Mouse (Mus musculus) left cerebral cortex, postnatal 14 days (tissue): Measurements from ENCODE around the gene Mbl1. TPM values are rescaled to one million over a fixed set of nuclear protein-coding genes. Genes with fewer than 3 reads are reported as not detected.
A peak's percentile ranks its signal among the peaks of the same experiment; 100 is the strongest.

Experiments used
- DNase-seq, 2 experiments: peaks; one replicate each; pipeline ENCODE4 v3.0.0; 2021 to 2022; ENCODE audit warnings: low spot score in 2 of 2, mixed read lengths in 1 of 2
- intact Hi-C: fragments of 180-260 bp; cut with DNase I; formaldehyde crosslinking; loops from one replicate; pipeline ENCODE4 v1.15.1; 2025
- long read RNA-seq, 2 experiments: library from polyadenylated mRNA; stranded (forward); transcript quantifications; one replicate each; pipeline ENCODE4 v2.0.0; 2021
- total RNA-seq, 2 experiments: library from RNA; stranded (reverse); gene quantifications; 2 replicates each; pipeline ENCODE4 v1.2.3; 2021

Gene Mbl1
- not detected for total RNA-seq
- long read RNA-seq, experiment 1, result 0 reads
- long read RNA-seq, experiment 2, result 0 reads

DNA sequence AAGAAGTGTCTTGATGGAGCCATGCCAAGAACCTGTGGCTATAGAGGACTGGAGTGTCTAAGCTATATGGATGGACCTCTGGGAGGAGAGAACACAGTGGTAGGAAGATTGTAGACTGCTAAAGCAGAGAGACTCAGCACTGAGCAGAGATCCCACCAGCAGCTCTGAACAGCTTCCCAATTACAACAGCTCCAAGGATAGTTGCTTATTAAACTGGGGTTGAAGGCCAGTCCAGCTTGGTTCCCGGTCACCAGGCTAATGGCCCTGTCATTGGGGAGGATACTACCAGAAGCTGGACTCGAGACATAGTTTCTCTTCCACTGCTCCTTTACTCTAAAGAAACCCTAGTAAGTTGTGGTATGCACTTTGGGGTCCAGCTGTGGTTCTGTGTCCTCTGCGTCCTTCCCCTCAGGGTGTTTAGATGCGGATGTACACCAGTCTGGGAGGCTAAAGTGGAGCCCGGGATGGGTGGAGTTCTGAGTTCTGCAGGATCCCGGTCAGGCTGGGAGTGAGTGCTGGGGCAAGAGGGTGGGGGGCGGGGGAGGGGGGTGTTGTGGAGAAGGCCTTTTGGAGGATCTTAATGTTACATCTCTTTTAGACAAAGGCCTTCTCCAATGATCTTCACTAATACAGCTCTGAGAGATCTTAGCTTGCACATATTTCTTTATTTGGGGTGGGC lies at the start of gene Mbl1:
Gene Mbl1 (plus strand): TSS at position 239 of the 679 bp plus-strand sequence.
- DNase-seq, result no peak
- intact Hi-C loops, result no loop called here

DNA sequence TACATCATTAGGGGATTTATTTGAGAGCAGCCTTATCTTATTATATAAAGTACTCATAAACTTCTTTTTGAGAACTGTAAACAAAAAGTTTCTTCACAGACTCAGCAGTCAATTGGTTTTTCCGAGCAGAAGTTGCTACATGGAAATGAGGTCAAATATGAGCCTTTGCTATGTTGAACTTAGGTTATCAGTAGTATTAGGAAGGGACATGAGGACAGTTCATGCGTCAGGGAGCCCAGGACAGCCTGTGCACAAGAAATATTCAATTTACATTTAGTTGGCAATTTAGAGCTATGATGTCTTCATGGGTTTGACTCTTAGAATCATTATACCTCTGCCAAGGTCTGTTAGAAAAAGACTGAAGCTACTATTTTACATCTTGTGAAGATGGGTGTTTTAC lies 49.0 kb upstream of the Mbl1 start:
- intact Hi-C loops, result no loop called here
- DNase-seq, result no peak

DNA sequence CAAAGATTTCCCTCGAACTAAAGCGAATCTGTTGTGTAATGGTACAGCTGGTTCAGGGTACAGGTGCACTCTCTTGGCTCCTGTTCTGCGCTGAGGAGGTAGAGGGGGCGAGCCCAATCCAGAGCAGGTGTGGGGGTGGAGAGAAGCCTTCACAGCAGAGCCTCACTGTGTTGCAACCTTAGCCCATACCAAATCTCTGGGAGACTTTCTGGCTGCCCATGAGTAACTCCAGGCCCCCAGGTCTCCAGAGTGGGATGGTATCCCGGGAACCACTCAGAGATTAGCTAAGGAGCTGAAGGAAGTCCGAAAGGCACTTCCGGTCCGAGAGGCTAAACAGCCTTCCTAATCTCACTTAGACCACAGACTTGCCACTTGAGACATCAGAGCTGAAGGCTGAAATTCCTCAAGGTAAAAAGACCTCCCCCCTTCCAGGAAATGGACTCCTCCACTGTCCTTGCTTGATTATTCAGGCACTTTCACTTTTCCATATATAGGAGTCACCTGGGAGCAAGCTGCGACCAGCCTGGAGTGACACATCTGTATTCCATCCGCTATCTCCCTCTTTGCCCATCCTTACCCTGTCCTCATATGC lies 46.3 kb upstream of the Mbl1 start, which contains the start of gene Mat1a:
Gene Mat1a (plus strand): TSS at position 183 of the 592 bp plus-strand sequence.
- DNase-seq, result no peak
- intact Hi-C loops, result no loop called here

DNA sequence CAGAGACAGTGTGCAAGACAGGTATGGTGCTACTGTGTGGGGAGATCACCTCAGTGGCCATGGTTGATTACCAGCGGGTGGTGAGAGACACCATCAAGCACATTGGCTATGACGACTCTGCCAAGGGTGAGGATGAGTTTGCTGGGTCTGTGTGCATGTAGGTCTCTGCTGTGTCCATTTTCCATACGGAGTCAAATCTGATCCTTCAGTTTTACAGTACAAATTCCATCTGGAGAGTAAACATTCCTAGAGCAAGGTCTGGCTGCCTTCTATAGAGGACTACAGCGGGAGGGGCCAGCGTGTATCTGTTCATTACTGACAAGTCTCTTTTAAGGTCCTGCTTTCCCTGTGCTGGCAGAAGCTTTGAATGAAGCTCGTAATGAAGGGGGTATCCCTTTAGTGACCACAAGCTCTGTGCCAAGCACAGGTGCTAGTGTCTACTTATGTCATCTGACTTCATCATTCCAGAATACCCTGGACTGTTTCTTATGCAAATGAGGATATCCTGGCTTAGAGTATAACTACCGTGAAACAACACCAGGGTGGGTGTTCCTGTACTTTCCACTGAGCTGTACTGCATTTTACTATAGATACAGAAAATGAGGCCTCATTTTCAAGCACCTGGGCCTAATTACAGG lies 40.1 kb upstream of the Mbl1 start:
- intact Hi-C loops, result no loop called here
- DNase-seq, result no peak

DNA sequence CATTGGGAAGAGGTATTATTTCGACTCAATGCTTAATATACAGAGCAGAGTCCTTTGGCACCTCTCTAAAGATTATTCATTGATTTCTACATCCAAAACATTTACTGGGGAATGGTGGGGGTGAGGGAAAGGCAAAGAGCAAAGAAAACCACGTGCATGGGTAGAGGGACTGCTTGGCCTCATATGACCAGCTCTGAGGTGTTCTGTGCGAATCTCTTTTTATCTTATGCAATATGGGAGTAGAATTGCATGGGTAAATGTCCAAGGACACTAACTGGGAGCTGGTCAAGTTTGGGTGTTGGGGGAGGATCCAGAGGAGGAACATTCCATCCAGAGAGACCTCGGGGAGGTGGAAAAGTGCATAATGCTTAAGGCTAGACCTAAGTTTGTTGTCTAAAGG lies 38.3 kb upstream of the Mbl1 start:
- no peak for DNase-seq
- intact Hi-C loops, result no loop called here

DNA sequence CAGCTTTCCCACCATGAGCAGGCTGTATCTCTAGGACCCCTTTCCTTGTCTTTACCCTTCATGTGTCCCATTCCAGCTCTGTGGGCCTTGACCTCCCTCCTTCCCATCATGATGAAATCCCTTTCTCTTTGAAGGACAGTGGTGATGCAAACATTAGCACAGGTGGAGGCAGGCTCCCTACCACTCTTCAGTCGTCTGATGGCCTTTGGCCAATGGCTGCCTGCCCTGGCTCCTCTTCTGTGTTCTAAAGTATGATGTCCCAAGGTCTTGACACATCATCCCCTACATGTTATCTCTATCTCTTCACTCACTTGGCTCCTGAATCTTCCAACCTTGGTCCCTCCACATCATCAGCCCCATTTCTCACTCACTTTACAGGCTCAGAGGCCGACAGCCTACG lies 35.0 kb upstream of the Mbl1 start:
- DNase-seq, result no peak
- intact Hi-C loops, result no loop called here

DNA sequence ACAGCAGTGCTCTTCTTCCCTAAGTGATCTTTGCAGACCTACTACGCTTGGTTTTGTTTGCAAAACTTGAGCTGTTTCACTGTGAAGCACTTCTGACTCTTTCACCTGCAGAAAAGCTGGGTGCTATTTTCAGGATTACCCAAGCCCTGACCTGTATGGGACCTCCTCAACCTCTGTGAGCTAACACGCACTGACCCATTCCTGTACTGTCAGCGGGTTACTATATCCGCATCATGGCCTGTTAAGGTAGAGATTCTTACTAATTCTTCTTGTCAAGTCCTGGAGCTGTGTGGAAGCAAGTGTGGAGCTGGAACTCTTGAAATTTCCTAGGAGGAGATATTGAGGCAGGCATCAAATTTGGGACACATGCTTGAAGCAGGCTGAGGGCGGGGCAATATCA lies 26.6 kb upstream of the Mbl1 start:
- no peak for DNase-seq
- intact Hi-C loops, result no loop called here

DNA sequence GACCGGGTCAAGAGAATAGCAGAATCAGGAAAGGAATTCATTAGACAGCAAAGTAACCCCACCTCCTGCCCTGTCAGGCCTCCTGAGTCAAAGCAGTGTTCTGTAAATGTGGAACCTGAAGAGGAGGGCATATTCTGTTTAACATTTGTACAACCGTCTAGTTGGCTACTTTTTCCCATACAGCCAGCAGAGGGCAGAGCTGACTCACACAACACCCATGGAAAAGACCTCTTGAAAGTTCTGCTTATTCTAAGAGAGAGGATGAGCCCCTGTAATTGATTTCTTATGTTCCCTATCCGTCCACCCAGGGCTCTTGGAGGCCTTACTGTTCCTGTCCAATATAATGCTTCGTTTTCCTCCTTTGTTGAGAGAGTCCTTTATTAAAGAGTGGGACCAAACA lies 23.3 kb upstream of the Mbl1 start:
- DNase-seq, result peak; percentile 41 to 52
- intact Hi-C loops, result no loop called here

DNA sequence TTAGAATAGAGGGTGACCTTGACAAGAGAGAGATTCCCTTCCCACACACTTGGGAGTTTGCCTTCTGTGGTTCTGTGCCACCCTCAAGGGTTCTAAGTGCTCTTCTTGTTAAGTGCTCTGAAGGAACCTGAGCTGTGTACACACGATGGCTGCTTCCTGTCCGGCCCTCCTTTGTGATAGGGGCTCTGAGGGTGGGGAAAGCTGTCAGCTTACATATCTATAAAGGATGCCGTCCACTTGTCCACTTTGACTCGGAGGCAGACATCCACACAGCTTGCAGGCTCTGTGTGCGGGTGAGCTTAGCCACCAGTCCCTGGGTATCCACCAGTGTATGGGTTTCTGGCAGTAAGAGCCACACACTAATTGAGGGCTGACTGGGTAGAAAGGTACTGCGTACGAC lies 19.7 kb upstream of the Mbl1 start, which contains the start of gene Sftpa1:
Gene Sftpa1 (plus strand): TSS at position 243 of the 400 bp plus-strand sequence.
- intact Hi-C loops, result no loop called here
- no peak for DNase-seq

DNA sequence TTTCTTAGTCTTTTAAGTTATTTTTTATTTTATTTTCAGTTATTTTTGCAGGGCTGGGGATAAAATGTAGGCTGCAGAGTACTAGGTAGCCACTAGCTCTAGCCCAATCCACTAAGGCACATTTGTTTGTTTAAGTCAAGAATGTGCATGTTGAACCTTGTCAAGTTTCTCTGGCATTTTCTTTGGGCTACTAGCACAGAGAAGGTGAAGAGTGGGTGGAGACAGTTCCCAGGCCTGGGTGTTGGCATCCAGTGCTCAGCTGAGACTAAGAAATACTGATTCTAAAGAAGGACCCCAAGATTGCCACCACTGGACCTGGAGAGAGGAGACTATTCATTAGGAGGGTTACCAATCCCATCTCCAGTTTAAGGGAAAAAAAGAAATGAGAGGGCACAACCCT lies 14.3 kb upstream of the Mbl1 start:
- DNase-seq, result no peak
- intact Hi-C loops, result no loop called here

DNA sequence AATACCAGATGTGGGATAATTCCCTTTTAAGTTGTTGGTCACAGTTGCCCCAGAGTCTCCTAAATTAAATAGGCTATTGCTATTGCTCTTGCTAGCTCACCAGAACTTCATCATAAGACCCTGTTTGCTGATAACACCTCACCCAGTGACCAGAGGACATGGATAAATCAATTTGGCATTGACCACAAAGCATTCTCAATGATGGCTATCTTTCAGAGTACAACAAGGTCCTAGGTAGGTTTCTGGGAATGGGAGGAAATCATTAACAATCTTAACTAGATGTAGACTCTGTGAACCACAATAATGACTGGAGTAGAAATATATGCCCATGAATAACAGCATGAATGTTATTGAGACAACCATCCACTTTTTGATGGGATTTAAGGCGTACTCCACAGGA lies 10.6 kb upstream of the Mbl1 start:
- intact Hi-C loops, result no loop called here
- no peak for DNase-seq

DNA sequence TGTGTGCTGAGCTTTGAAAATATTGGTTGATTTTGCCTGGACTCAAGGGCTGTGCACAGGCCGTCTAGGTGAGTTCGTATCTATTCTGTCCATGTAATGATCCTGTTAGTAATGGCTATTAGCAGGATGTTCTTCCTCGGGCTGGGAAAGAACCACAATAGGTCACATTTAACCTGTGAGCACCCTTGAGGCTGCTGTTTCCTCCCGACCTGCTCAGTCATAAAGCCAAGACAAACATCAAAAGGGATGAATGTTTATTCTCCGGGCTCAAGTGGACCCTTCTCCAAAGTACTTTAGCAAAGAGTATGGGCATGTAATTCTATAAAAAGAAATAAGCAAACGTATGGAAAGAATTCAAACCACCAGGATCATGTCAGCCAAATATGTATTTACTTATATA lies 5.2 kb upstream of the Mbl1 start:
- intact Hi-C loops, result no loop called here
- DNase-seq, result no peak

DNA sequence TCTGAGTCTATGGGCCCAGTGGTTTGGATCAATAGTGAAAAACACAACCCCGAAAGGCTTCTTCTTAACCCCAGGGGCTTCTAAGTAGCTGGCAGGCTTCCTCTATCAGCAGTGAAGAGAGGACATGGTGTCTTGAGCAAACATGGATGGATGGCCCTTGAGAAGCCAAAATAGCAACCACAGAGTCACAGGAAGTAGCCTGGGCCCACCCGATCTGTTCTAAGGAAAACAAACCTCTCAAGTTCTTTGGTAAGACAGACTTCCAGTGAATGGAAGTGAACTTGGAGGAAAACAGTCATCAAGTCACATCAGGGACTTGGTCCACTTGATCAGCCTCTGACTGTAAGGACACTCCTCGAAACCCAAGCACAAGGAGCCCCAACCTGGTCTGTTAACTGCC lies 4.3 kb upstream of the Mbl1 start:
- intact Hi-C loops, result no loop called here

DNA sequence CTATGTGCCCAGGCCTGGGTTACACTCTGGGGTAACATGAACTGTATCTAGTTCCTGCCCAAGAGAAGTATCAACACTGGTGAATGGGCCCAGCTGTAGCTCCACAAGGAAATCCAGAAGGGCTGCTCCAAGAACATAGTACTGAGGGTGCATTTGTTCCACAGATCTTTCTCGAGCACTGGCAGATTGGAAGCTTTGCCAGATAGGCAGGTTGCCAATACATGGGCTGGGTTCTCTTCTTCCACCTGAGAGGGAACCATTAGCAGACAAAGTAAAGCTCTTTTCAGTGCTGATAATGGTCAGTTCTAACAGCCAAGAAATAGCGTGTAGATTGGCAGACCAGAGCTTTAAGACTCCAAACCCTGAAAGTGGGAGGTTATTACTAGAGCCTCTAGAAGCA lies 3.9 kb upstream of the Mbl1 start:
- intact Hi-C loops, result no loop called here
- DNase-seq, result no peak

More for the DNA sequence above, 4.3 kb upstream of the Mbl1 start:
- no peak for DNase-seq

DNA sequence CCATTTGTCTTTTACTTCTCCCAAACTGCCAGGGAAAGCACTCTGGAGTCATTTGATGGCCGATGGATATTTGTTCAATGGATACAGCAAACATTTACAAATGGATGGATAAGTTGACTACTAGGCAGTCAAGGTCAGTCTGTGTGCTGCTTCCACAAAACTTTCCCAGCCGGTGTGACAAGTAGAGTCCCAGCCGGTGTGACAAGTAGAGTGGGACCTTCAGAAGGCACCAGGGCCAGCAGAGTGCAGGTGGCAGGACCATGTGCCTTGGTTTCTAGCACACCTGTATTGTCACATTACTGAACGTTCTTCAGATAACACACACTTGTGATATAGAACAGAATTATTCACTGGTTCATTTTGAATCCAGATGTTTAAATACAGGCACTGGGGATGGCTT lies 8.8 kb downstream of the Mbl1 start:
- intact Hi-C loops, result no loop called here

DNA sequence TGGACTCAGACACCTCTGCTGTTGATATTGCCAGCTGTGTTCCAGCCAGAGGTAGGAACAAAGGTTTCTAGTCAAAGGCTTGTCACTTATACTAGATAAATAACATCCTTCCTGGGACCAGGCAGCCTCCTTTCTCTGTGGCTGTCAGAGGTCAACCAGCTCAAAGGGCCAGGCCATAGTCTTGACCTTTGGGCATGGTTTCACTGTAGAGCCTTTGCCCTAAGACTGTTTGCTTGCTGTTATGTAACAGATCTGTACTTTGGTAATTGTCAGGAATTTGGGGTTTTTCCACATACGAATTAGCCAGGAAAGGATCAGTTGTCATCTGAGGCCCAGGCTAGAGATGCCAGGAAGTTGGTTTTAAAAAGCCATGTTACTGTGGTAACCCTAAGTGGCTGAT lies 9.5 kb downstream of the Mbl1 start:
- DNase-seq, result no peak
- intact Hi-C loops, result no loop called here

More for the DNA sequence above, 8.8 kb downstream of the Mbl1 start:
- no peak for DNase-seq

DNA sequence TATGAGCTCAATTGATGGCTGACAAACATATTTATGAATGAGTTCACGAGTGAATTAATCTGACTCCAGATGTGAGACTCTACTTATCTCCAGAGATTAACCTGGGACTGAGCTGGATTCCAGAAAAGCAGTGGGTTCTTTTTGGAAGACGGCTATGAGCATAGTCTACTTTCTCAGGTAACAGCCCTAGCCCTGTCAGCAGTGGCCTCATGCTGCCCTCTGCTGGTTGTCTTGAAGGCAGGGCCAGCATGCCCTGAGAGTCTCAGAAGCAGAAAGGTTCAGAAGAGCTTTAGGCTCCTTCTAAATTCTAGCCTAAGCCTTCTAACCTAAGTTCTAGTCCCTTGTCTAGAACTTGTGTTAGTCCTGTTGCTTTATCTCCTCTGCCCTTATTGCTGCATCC lies 11.4 kb downstream of the Mbl1 start:
- intact Hi-C loops, result no loop called here
- peak; percentile 5 to 8 for DNase-seq

DNA sequence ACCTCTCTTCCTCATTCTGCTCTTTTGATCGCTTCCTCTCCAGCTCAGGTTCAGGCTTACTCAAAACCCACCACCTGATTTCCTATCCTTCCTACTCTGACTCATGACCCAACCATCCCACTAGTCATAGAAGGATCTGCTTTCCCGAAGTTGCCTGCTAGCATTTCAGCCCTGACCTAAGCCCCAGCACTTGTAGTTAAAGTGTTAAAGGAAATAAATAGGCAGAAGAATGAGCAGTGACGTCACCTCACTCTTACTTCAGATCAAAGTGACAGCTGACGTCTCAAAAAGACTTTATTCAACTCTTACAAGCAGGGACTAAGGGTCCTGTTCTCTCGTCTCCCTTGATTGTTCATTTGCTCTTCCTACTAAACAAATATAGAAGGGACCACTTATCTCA lies 16.0 kb downstream of the Mbl1 start:
- DNase-seq, result no peak
- intact Hi-C loops, result no loop called here

DNA sequence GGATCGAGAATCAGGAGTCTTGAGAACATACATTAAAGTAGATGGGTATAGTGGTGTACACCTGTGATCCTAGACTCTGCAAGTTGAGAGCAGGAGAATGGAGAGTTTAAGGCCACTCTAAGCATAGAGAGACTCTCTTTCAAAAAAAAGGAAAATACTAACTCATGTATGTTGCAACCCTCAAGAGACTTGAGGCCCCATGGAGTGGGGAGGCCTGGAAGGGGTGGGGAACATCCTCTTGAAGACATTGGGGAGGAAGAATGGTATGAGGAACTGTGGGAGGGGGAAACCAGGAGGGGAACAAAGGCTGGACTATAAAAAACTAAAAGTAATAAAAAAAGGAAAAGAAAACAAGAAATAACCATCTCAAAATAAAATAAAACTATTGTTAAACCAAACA lies 17.3 kb downstream of the Mbl1 start:
- no peak for DNase-seq
- intact Hi-C loops, result no loop called here

DNA sequence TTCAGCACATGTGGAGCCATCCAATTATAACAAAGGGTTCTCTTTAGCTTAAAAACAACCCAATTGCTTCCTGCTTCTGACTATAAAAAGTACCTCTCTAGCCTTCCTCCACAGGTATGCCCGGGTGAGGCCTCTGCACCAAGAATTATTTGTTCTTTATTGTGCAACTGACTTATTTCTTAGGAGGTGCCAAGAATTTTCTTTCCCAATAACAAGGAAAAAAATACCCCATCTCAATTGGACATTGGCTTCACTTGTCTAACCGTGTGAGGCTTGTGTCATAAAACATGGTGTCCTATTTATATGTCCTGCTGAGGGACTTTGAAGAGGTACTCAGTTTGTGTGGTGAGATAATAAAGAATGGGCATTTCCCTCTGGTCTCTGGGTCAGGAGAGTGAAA lies 19.3 kb downstream of the Mbl1 start:
- intact Hi-C loops, result no loop called here
- DNase-seq, result no peak

DNA sequence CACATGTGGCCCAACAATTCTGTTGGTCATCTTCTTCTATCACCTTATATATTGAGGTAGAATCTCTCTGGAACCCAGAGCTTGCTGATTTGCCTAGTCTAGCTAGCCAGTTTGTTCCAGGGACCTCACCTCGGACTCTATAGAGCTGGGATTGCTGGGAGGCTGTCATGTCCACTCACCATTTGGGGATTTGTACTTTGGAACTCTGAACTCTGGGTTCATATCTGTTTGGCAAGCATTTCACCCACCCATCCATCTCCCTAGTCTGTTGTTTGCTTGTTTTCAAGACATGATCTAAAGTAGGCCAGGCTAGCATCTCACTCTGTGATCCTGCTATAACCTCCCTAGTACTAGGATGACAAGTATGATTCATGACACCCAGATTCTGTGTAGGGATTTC lies 23.5 kb downstream of the Mbl1 start:
- intact Hi-C loops, result no loop called here
- DNase-seq, result no peak
